Mouse (Mus musculus) spleen, postnatal 4 days (tissue): ENCODE results near the gene Gm49711.
A peak's percentile ranks its signal among the peaks of the same experiment; 100 is the strongest.
"Not testable (repeated sequence)": the region's sequence is repeated elsewhere in the genome, so short reads cannot be mapped to it uniquely, and the experiment has no call there.

ENCODE experiments used
- DNase-seq, 2 experiments: peaks; one replicate each; pipeline ENCODE4 v3.0.0; 2022; ENCODE audit warnings: low spot score in 2 of 2

Gene Gm49711

DNA sequence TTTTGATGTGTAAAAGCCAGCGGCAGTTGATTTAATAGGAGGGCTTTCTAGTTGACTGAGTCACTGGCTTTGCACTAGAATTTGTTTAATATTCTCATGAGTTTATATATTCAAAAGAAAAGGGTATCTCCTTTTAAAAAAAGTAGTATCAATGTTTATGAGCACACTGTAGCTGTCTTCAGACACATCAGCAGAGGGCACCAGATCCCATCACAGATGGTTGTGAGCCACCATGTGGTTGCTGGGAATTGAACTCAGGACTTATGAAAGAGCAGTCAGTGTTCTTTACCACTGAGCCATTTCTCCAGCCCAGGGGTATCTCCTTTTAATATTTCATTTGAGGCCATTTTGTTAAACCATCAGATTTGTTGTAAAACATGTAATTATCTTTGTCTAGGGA lies 4.7 kb downstream of the Gm49711 start:
- no peak for DNase-seq

DNA sequence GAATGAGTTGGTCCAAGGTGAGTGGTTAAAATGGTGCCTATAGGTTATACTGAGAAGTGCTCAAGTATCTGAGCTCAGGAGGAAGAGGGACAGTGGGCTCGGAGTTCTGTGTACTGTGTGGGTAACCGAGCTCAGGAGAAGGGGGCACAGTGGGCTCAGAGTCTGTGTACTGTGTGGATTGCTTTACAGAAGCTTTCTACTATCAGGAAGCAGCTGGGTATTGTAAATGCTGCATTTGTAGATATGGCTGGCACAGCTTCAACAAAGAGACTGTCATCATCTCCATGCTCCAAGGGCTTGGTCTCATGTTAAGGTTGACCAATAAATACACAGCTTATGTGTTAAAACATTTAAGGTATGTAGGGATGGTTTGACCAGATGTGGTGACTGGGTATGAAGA lies 6.7 kb downstream of the Gm49711 start:
- DNase-seq = no peak

DNA sequence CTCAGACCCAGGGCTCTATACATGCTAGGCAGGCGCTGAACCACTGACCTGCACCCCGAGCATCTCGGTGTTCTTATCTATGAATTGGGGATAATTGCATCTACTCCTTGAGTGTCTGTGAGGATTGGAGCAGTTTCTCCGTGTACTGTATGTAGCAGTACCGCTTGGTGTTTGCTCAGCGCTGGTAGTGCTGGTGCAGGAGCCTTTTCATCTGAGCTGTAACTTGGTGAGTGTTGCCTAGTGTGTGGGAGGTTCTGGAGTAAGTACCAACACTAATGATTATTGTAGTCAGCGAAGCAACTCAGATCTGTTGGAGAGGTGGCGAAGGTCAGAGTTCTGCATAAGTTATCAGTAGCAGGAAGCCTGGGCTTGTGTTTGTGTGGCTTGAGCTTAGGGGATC lies 12.2 kb downstream of the Gm49711 start:
- no peak for DNase-seq

DNA sequence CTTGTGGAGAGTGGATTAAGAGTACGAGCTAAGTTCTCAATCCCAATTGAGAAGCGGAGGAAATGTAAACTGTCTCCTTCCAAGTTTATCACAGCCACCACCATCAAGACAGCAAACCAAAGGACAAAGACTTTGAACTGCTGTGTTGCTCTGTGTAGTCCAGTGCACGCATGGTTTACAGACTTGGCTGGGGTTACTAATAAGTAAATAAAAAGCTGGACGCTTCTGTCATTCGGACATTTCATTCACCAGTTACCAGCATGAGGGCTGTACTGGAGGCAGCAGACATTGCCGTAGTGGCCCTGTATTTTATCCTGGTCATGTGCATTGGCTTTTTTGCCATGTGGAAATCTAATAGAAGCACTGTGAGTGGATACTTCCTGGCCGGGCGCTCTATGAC lies 18.7 kb downstream of the Gm49711 start:
- no peak for DNase-seq

DNA sequence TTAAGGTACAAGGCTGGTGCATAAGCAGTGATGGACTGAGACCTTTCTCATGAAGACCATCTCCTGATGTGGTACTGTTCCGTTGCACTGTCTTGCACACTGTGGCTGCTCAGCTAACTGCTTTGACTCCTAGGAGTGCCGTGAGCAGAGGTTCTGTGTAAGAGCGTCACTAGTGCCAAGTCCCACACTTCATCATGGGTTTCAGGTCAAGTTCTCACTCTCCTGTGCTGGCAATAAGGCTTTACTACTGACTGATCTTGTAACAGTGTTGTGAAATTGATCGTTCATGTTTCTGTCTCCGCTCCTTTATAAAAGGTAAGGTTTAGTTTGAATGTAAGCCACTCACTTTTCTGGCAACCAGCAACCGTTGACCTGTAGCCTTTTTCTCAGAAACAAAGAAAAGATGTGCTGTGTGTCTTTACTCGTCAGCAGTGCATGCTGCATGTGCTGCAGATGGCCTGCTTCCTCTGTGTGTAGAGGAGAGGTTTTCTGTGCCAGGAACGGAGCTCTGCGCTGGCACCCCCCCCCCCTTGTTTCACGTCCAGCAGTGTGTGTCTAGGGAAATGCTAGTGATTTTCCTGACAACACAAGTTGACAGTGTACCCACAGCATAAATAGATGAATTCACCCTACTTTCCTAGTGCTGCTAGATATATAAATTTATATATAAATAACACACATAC lies 25.8 kb downstream of the Gm49711 start:
- no peak for DNase-seq

DNA sequence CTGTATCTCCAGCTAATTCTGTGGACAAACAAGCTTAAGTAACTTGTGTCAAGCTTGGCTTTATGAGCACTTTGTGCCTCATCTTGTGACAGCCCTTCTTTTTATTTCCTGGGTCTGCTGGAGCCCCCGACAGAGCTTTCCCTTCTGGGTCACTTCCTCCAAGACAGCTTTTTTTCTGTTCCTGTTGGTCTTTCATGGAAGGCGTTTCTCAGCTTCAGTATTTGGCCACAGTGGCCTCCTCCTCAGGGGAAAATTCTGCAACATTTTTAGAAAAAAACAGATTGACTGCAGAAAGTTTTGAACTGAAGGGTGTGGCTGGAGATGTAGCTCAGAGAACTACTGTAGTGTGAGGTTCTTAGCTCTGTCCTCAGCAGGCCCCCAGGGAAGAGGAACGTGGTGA lies 31.1 kb downstream of the Gm49711 start:
- DNase-seq = no peak

DNA sequence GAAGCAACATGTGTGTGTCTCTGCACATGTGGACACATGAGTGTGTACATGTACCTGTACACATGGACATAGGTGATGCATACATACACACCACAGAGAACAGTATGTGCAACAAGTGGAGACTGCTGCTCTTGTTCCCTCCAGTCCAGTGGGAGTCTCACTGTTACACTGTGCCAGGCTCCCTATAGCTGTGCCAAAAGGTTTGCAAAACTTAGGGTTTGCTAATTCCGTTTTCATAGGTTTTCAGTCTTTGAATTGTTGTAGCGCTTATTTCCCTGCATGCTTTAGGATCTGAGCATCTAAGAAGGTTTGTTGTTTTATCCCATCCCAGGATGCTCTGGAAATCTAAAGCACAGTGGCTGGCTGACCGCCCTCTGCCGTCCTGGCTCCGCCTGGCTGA lies 33.8 kb downstream of the Gm49711 start:
- DNase-seq = no peak

DNA sequence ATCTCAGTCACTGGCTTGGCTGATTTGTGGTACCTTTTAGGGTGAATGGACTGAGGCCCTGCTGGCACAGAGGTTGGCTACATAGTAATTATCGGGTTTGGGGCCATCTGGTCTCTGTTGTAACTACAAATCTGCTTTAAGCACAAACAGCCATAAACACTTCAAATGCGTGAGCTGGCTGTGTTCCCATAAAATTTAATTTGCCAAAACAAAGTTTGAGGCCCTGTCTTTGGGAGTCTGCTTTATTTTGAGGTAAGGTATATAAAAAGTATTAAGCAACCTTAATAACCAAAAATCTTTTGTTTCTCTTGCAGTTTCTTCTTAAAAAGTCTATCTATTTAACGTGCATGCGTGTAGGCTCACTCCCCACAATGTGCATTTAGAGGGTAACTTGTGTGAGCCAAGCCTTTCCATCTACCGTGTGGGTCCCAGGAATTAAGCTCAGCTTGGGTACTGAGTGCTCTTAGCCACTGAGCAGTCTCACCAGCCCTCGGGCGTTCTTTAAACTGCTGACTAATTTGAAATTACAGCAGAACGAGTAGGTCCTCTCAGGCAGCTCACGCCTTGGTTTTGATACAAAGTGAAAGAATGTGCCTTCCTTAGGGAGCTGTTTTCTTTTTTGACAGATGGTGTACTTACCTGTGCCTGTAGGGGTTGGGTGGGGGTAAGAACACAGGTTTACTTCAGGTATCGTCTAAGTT lies 40.4 kb downstream of the Gm49711 start:
- DNase-seq = peak in 1 of 2 experiments; percentile 21

DNA sequence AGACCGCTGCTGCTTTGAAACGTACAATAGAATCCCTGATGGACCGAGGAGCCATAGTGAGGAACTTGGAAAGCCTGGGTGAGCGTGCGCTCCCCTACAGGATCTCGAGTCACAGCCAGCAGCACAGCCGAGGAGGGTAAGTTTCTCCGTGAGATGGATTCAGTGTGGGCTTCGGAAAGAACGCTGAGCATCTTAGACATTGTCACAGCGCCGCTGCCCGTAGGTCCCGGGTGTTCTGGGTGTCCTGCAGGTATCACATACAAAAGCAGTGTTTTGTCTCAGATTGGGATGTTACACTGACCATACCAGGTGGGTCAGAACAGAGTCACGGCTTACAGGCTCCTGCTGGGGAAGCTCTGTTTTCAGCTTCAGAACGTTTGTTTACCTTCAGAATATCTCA lies 41.5 kb downstream of the Gm49711 start:
- peak in 1 of 2 experiments; percentile 52 for DNase-seq

DNA sequence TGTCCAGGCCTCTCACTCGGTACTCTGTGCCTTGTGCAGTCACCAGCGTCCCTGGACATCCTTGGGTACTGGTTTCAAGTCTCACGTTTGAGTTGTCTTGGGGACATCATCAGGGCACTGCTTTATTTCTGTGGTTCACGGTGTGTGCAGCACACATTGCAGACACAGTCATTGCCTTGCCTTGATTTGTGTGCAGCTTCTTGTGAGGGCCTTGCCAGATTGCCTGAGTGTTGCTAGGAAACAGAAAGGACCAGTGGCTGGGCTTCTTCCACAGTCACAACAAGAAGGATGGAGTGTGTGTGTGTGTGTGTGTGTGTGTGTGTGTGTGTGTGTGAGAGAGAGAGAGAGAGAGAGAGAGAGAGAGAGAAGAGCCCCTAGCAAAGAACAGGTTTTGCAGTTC lies 42.0 kb downstream of the Gm49711 start:
- peak in 1 of 2 experiments; percentile 36 for DNase-seq

DNA sequence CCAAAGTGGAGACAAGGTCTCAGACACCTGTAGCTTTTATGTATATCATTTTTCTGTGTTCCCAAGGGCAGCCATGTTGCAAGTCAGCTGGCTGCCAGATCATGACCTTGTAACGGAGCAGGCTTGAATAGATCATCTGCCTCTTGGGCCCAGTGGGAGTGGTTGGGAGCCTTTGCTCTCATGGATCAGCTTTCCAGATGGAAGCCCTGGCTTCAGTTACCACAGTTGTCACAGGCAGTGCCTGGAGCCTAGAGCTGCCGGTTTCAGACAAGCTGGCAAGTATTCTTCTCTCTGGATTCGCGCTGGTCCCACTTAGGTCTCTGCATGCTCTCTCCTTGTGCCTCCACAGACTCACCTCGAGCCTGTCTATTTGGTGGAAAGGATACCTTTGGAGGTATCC lies 44.0 kb downstream of the Gm49711 start:
- no peak for DNase-seq

DNA sequence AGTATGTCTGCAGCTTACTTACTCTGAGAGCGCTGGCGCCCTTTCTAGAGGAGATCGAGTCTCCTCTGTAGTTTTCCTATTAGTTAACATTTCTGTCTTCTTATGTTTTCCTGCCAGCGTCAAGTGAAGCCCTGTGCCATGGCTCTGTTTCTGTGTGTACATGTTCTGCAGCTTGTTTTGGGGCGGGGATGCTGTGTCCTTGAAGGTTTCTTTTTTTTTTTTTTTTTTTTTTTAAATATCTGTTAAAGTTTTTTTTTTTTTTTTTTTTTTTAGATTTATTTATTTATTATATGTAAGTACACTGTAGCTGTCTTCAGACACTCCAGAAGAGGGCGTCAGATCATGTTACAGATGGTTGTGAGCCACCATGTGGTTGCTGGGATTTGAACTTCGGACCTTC lies 44.8 kb downstream of the Gm49711 start:
- not testable (repeated sequence) for DNase-seq

DNA sequence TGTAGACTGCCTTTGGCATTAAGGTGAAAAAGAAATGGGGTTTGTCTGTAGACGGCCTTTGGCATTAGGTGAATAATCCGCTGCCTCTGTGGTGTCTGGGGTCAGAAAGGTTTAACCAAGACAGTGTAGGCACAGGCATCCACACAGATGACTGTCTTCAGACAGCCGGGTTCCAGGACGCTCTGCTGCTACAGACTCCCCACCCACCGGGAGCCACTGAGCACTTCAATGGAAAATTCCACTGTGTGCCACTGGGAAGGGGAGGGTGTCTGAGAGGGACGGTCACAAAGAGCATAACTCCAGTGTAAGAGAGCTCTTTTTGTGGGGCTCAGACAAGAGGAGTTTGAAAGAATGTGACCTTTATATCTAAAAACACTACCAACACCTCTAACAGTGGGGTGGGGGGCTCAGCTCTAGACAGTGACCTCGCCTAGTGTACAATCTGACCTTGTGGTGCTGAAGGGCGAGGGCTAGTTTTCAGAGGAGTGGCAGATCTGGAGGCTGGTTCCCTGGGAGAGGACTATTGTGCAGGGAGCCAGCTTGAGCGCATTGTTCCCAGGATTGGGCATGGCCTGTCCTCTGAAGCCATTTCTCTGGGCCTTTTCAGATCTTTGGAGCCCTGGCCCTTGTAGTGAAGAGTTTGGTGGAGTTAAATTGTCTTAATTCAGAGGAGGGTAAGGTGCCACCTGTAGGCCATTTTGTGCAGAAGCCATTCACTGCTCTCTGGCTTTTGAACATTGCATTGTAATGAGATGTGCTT lies 45.6 kb downstream of the Gm49711 start:
- no peak for DNase-seq

DNA sequence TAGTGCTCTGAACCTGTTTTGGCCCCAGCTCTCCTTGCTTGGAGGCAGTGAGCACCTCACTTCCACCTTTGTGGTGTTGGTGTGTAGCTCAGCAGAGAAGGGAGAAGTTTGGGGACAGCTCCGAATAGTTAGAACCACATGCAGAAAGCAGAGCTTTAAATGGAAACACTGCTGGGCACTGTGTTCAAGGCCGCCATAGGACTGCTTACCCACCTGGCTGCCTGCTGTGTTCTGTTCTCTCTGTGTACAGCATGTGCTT lies 46.1 kb downstream of the Gm49711 start:
- no peak for DNase-seq

DNA sequence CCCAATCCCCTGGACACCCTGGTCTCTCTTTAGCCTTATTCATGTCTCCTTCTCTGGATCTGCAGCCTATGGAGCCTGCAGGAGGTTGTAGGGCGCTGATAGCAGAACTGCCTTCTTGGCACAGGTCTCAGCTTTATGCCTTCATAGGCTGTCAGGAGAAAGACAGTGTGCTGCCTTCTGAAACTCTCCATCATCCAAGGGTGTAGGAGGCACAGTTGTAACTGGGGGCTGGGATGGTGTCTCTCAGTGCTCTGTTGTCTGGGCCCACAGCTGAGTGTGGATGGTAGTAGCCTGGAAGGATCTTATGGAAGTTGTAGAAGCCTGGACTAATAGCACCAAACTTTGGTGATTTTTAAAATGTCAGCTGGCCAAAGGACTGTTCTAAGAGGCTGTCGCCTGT lies 46.8 kb downstream of the Gm49711 start:
- no peak for DNase-seq

DNA sequence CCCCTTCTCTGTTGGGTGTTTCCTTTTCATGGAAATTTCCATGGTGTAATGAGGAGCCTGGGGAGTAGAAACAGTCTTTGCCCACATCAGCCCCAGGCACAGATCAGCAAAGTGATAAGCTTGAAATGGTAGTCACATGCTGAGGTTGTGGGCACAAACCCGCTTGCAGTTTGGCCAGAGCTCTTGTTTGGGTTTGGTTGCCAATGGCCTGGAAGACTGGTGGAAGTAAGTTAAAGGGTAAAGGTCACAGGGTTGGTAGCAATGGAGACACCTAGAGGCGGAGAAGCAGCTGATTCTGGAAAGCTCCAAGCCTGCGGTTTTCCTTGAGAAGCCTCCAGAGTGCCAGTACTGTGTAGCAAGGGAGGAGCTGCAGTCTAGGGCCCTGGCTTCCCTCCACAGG lies 47.5 kb downstream of the Gm49711 start:
- DNase-seq = no peak

DNA sequence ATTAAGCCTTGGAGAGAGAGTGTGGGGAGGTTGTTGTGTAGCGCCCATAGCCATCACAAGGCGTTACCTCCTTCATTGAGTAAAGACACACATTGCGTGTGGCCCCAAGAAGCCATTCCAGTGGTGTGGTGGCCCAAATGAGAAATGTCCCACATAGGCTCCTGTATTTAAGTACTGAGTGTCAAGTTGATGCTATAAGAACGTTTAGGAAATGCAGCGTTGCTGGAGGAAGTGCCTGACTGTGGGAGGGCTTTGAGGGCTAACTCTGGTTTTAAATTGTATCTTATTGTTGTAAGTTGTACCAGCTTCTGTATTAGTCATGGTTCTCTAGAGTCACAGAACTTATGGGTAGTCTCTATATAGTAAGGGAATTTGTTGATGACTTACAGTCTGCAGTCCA lies 49.2 kb downstream of the Gm49711 start:
- DNase-seq = no peak

DNA sequence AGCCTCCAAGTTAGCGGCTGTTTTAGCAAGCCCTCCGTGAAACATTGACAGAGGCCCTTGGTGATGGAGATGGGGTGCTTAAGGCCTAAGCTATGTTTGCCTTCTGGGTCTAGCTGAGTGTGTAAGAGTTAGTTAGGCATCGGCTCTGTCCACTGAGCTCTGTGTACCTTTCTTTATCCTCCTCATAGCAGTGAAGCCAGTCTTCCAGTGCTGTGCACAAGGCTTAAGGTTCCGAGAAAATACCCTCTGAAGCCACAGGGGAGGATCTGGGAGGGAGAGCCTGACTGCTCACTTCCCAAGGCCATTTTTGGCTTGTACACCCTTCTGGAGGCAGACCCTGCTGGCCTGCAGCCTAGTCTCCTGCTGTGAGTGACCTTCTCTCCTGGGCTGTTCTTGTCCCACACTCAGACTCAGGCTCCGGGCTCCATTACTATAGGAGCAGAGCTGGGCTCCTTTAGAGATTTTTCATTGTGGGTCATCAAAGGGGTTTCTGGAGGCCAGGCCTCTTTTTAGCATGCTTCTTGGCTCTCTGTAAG lies 56.7 kb downstream of the Gm49711 start:
- no peak for DNase-seq

DNA sequence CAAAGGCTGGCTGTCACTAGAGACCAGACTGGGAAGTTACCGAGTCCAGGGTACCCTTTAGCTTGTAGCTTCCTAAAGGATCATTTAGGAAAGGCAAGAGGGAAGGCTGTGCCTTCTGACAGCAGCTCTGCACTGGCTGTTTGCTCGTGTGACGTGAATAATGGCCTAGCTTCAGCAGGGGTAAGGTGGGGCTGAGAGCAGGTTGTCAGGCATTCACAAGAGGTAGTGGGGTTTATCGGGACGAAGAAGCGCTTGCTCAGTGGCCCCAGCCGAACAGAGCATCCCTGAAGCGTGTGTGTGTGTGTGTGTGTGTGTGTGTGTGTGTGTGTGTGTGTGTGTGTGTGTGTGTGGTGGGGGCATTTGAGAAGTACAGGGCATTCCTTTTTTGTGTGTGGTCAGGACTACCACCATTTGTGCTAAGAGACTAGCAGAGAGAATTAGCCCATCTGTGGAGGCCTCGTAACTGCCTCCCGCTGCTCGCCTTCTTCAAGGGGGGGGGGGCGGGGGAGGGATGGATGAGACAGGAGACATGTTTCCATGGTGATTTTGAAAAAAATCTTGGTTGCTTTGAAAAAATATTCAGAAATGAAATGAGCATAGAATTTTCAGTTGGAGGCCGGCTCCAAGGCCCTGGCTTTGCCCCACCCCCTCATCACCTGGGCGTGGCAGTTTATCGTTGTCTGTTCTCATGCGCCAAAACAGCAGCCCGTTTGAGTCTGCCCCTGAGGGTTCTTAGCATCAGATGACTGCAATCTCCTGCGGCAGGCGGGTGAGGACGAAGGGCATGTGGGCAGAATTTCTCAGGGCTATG lies 57.7 kb downstream of the Gm49711 start:
- DNase-seq = no peak

DNA sequence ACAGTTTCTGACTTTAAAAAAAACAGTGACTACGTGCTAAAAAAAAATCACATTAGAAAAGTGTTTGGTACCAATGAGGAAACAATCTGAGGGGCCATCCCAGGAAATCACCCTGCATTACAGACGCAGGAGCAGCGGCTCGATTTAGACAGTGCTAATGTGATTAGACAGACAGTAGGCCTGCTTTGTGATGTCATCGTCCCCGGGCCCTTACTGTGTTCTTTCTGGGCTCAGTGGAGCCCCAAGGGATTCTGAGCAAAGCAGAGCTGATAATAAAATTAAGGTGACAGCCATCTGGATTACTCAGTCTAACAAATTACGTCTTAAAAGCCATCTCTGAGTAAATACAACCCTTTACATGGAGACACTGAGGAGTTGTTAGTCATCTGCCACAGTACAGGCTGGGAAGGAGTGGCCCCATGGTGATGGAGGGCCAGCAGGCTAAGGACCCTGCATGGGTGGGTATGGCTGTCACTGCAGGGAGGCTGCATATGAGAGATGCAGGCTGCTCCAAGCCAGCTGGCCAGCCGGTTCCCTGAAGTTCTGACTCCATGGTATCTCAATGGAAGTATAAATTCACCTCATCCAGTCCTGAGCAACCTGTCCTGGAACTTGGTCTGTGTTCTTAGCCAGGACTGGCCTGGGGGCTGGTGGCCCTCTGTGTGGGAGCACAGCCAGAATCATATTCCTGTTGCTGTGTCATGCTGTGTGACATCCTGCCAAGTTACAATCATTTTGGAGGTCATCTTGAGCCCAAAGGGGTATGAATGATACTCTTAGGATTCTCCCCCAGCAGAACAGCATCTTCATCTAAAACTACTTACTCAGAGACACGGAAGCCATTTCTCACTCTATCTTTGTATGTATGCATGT lies 59.5 kb downstream of the Gm49711 start:
- DNase-seq = no peak

DNA sequence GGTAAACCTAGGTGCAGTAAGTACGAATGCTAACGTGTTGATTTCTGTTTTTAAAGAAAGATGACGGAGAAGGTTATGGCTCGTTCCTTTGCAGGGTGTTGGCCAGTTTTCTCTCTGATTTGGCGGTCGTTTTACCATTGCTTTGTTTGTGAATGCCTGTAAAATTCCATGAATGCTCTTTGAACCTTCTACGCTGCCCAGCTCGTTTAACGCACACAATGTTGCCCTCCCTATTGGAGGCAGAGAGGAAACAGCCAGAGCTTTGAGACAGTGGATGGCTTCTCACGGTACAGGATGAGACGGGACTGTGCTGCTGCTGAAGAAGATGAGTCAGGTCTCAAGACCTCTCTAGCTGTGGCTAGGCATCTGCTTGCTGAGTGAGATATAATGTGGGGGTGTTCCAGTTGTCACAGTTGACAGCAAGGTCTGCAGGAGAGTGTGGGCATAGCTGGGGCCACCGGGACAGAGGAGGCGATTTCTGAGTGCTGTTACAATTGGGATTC lies 60.9 kb downstream of the Gm49711 start:
- DNase-seq = no peak
